Mouse (Mus musculus) layer of hippocampus, adult 2 months (tissue): Measurements from ENCODE around the gene Otud1. TPM values are rescaled to one million over a fixed set of nuclear protein-coding genes. Genes with fewer than 3 reads are reported as not detected.

Experiments used
- DNase-seq, 2 experiments: peaks; one replicate each; pipeline ENCODE4 v3.0.0; 2022; ENCODE audit warnings: low spot score in 2 of 2
- H3K27ac ChIP-seq: fragments of 200-600 bp; 2 replicates; pipeline ENCODE4 v1.8.1; 2022
- H3K4me3 ChIP-seq: fragments of 200-600 bp; 2 replicates; pipeline ENCODE4 v1.8.1; 2022; ENCODE audit warnings: mild to moderate bottlenecking
- CTCF ChIP-seq: fragments of 200-600 bp; conservative IDR thresholded peaks from 2 replicates; pipeline ENCODE4 v1.8.1; 2022; ENCODE audit warnings: antibody characterized with exemption, mild to moderate bottlenecking, moderate library complexity
- total RNA-seq, 2 experiments: library from RNA; stranded (reverse); gene quantifications; 2 replicates each; pipeline ENCODE4 v1.2.3; 2021

The Otud1 gene
- total RNA-seq, 2 experiments from 2014 or later: 10.7 to 12.2 TPM

GRCm38 (mm10) chr2:19699573-19700295 lies 42.2 kb downstream of the Otud1 start:
- no peak for DNase-seq
- no peak overlapping the region for H3K4me3 ChIP-seq
- no peak for TF ChIP-seq CTCF
- no peak overlapping the region for H3K27ac ChIP-seq

GRCm38 (mm10) chr2:19701386-19701785 lies 43.8 kb downstream of the Otud1 start:
- no peak for TF ChIP-seq CTCF
- Histone ChIP-seq H3K27ac (no peak overlapping the region), H3K4me3 (no peak overlapping the region)
- DNase-seq: no peak

- 0 out of 2 replicates have a peak overlapping the region, but pooled peaks have one; percentile 14 for H3K27ac ChIP-seq
- H3K4me3 ChIP-seq: no peak overlapping the region
- DNase-seq: peak; percentile 12 to 51
- no peak for TF ChIP-seq CTCF
Measured at GRCm38 (mm10) chr2:19703020-19703613, 45.6 kb downstream of the Otud1 start.

- no peak for DNase-seq
- H3K27ac ChIP-seq: no peak overlapping the region
- no peak overlapping the region for H3K4me3 ChIP-seq
- TF ChIP-seq CTCF: no peak
Measured at GRCm38 (mm10) chr2:19703670-19704069, 46.1 kb downstream of the Otud1 start.

- Histone ChIP-seq H3K4me3 (no peak overlapping the region), H3K27ac (no peak overlapping the region)
- no peak for DNase-seq
- no peak for TF ChIP-seq CTCF
Measured at GRCm38 (mm10) chr2:19704272-19704671, 46.7 kb downstream of the Otud1 start.

- DNase-seq: no peak
- Histone ChIP-seq H3K4me3 (no peak overlapping the region), H3K27ac (no peak overlapping the region)
- no peak for TF ChIP-seq CTCF
Measured at GRCm38 (mm10) chr2:19706886-19707285, 49.3 kb downstream of the Otud1 start.

Other genes with a start within 250 kb of the Otud1 start
- gene Ptf1a, start 212.1 kb upstream of the Otud1 start, total RNA-seq: not detected
- gene 4921504E06Rik, start 103.8 kb upstream of the Otud1 start, total RNA-seq: not detected